In genomic region chr16:95831566-95832345, GRCm38 (mm10) we compare ENCODE assay signal across 8 mouse cellular contexts.
DNase-seq lines count a peak whose midpoint lies in the region; ATAC-seq and TF ChIP-seq lines count a peak whose summit lies in the region.

No protein-coding gene starts in this region.

- WGBS in embryonic facial prominence, embryonic 15.5 days = 44% methylated on average over 11 of the region's 11 CpGs
- WGBS in hindbrain, embryonic 10.5 days = 55% methylated on average over 11 of the region's 11 CpGs

- H3K9me3 ChIP-seq in embryonic facial prominence, embryonic 15.5 days (replicated peaks) = no peaks in the 10 kb centered on the region
- H3K9me3 ChIP-seq in hindbrain, embryonic 10.5 days = no peaks in the 10 kb centered on the region

- peaks cover 40% of the 10 kb centered on the region for H3K4me1 ChIP-seq in embryonic facial prominence, embryonic 15.5 days
- H3K4me1 ChIP-seq in hindbrain, embryonic 10.5 days (replicated peaks) = peaks cover 30% of the 10 kb centered on the region

- DNase-seq in gastrocnemius, adult 2 months = no peak
- DNase-seq in gastrocnemius, postnatal 36 days = no peak
- peak; percentile 27 for DNase-seq in hindbrain, embryonic 10.5 days (ENCODE audit: low spot score)
- DNase-seq in left cerebral cortex, postnatal 25 days (ENCODE audit: low spot score in 2 of 2) = peak; percentile 49 to 65
- DNase-seq in telencephalon, adult 2 months (ENCODE audit: low read depth, low spot score) = peak; percentile 73
- DNase-seq in layer of hippocampus, adult 9-11 months = no peak

- H3K9ac ChIP-seq in embryonic facial prominence, embryonic 15.5 days = no peak overlapping the region

- intact Hi-C loops in gastrocnemius, adult 2 months (cut with DNase I) = no loop called here
- intact Hi-C loops in gastrocnemius, postnatal 36 days (cut with DNase I) = no loop called here
- intact Hi-C loops in left cerebral cortex, postnatal 25 days (cut with DNase I) = no loop called here

- ATAC-seq in embryonic facial prominence, embryonic 15.5 days (ENCODE audit: insufficient number of reproducible peaks, low FRiP score, low TSS enrichment, low read depth) = no peak
- ATAC-seq in megakaryocyte progenitor cell, adult 5-6 weeks (replicated peaks; ENCODE audit: poor library complexity) = peak; percentile 27

- H3K4me2 ChIP-seq in embryonic facial prominence, embryonic 15.5 days (replicated peaks) = no peak overlapping the region

- no peaks in the 10 kb centered on the region for H3K27me3 ChIP-seq in embryonic facial prominence, embryonic 15.5 days
- H3K27me3 ChIP-seq in hindbrain, embryonic 10.5 days (ENCODE audit: insufficient read depth, poor library complexity, severe bottlenecking) = no peaks in the 10 kb centered on the region

- H3K4me3 ChIP-seq in gastrocnemius, adult 2 months = no peak overlapping the region
- H3K4me3 ChIP-seq in embryonic facial prominence, embryonic 15.5 days (replicated peaks) = no peak overlapping the region
- no peak overlapping the region for H3K4me3 ChIP-seq in hindbrain, embryonic 10.5 days

- no peak for TF ChIP-seq CTCF in gastrocnemius, adult 2 months (IDR thresholded peaks at IDR 0.05)

- H3K36me3 ChIP-seq in embryonic facial prominence, embryonic 15.5 days = no peaks in the 10 kb centered on the region
- H3K36me3 ChIP-seq in hindbrain, embryonic 10.5 days = no peaks in the 10 kb centered on the region

- peak overlapping the region; percentile 70 for H3K27ac ChIP-seq in gastrocnemius, adult 2 months
- H3K27ac ChIP-seq in embryonic facial prominence, embryonic 15.5 days (replicated peaks) = peak overlapping the region; percentile 55
- peak overlapping the region; percentile 71 for H3K27ac ChIP-seq in hindbrain, embryonic 10.5 days

Comparison
In these comparisons a context has a peak if more than half of its experiments do, and no peak if none do; other contexts are left out.
1. DNase-seq: peak in hindbrain, embryonic 10.5 days (single experiment), left cerebral cortex, postnatal 25 days (2 of 2) and telencephalon, adult 2 months (single experiment); none in gastrocnemius, adult 2 months (single experiment), gastrocnemius, postnatal 36 days (0 of 2) and layer of hippocampus, adult 9-11 months (single experiment).
2. Peak in every context shown above with its lines, with median percentiles within 50 percentile points of each other: H3K27ac ChIP-seq.